Mouse (Mus musculus): ENCODE data around the gene Fgd5. TPM values are rescaled to one million over a fixed set of nuclear protein-coding genes. Genes with fewer than 3 reads are reported as not detected.
"Not testable (repeated sequence)": the region's sequence is repeated elsewhere in the genome, so short reads cannot be mapped to it uniquely, and the experiment has no call there.

Fgd5 gene
- polyA plus RNA-seq (2012; ENCODE audit: insufficient read depth, insufficient read length, missing spikeins) = 3.8 and 8.7 TPM in 2 replicates

DNA sequence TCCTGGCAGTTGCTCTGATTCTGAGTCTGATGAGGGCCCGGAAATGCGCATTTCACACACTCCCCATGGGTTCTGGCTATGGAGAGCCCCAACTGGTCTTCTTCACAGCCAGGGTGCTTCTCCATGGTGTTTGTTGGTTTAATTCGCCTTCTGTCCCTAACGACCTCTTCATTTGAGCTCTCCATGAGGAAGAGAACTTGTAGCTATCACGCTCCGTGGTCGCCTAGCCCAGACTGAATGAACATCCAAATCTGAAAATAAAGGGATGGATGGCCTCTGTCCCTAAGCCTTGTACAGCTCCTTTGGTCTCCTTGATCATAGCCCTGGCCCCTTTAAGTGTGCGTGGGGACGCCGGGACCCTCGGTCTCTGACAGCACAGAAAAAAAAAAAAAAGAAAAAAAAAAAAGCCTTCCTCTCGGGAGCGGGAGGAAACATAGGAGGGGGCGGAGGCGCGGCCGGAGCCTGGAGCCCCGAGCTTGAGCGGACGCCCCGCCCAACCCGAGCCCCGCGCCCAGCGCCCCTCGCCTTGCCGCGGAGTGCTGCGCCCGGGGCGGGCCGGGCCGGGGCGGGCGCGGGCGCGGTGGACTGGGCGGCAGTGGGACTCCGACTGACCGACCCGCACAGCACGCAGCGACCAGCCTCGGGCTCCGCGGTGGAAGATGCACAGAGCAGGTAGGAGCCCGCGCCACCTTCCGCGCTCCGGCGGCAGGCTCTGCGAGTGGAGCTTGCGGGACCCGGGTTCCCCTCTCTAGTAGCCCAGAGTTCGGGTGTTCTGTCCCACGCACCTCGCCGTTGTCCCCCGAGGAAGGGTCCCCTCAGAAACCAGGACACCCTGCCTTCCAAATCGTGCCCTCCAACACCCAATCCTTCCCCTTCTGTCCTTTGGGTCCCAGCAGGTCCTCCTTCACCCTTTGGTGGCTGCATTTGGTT lies at the start of gene Fgd5:
TSS of gene Fgd5 (plus strand) at position 508 of the 930 bp plus-strand sequence.
- peak within 1 kb of the TSS; percentile 71 for H3K4me3 ChIP-seq (ENCODE audit: insufficient read depth, low read depth, low read length)
- peak within 1 kb of the TSS; percentile 97 for H3K27ac ChIP-seq (replicated peaks; ENCODE audit: low read depth, low read length)
- H3K4me1 ChIP-seq (ENCODE audit: control insufficient read depth, insufficient read depth, insufficient read length, low read length) = peaks cover 21% of the 10 kb centered on the region

DNA sequence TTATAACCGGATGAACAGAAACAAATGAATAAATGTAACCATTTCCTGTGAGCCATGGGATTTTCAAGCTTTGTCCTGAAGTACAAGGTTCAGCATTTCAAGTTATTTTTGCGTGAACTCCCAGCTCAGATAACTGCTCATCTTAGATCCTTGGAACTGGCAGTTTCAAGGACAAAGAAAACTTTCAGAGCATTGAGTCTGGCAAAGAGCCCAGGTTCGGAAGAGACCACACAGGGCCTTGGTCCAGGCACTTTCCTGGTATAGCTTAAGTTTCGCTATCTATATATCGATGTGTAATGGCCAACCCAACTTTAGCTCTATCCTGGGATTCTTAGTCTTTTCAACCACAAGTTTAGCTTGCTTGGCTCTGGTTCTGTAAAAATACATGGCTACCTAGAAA lies 47.4 kb upstream of the Fgd5 start:
- Histone ChIP-seq H3K4me1 (ENCODE audit: control insufficient read depth, insufficient read depth, insufficient read length, low read length) (no peaks in the 10 kb centered on the region), H3K4me3 (ENCODE audit: insufficient read depth, low read depth, low read length) (no peak overlapping the region), H3K27ac (replicated peaks; ENCODE audit: low read depth, low read length) (no peak overlapping the region)

DNA sequence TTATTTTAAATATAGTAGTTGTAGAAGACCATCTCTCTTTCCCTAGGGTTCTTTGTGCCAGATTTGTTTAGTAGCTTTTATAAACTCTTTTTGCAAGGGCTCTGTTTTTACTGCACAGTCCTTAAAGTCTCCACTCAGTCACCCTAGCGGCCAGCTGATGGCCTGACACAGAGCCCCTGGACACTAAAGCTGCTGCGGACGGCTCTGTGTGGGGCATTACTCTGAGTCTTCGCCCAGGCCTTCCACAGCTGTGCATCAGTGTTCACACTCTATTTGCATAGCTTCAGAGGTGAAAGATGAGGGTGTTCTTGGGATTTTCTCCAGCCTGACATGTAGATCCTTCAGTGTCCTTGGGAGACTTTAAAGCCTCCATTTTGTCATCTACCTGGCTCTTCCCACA lies 40.2 kb upstream of the Fgd5 start:
- H3K27ac ChIP-seq (replicated peaks; ENCODE audit: low read depth, low read length) = no peak overlapping the region
- H3K4me3 ChIP-seq (ENCODE audit: insufficient read depth, low read depth, low read length) = no peak overlapping the region
- no peaks in the 10 kb centered on the region for H3K4me1 ChIP-seq (ENCODE audit: control insufficient read depth, insufficient read depth, insufficient read length, low read length)

DNA sequence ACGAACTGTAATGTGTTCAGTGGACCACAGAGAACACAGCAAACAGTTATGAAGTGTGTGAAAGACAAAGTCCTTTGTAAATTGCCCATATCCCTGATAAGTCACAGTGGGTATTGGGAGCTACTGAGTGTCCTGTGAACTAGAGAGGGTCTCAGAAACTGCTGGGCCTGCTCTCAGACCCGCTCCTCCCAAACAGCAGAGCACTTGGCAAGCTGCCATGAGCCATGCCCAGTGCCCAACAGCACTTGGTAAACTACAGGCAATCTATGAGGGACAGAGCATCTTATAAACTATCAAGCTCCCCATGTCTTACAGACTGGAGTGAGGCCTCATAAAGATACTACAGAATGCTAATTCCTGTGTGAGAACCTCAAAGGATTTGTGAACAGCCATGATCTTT lies 30.3 kb upstream of the Fgd5 start:
- no peak overlapping the region for H3K4me3 ChIP-seq (ENCODE audit: insufficient read depth, low read depth, low read length)
- H3K4me1 ChIP-seq (ENCODE audit: control insufficient read depth, insufficient read depth, insufficient read length, low read length) = no peaks in the 10 kb centered on the region
- no peak overlapping the region for H3K27ac ChIP-seq (replicated peaks; ENCODE audit: low read depth, low read length)

DNA sequence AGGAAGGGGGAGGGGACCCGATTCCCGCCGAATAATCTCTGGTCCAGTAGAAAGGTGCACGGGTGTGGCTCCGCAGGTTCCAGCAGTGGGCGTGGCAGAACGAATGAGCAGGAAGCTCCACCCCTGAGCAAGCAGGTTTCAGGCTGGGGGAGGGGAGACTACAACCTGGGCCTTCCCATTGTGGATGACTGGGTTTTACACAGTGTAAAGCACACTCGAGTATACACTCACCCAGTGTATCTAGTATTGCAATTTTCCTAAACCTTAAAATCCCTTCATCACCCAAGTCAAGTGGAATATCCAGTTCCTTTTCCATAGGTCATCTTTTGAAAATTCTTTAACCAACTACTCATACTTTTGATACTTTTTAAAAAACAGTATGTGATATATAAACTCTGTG lies 20.7 kb upstream of the Fgd5 start:
- H3K27ac ChIP-seq (replicated peaks; ENCODE audit: low read depth, low read length); H3K4me1 ChIP-seq (ENCODE audit: control insufficient read depth, insufficient read depth, insufficient read length, low read length); H3K4me3 ChIP-seq (ENCODE audit: insufficient read depth, low read depth, low read length): not testable (repeated sequence)

GRCm38 (mm10) chr6:91960028-91960811 lies 18.5 kb upstream of the Fgd5 start:
- H3K4me3 ChIP-seq (ENCODE audit: insufficient read depth, low read depth, low read length) = peak overlapping the region; percentile 52
- peaks cover 8% of the 10 kb centered on the region; the same call in 1 of the 2 replicates for H3K4me1 ChIP-seq (ENCODE audit: control insufficient read depth, insufficient read depth, insufficient read length, low read length)
- H3K27ac ChIP-seq (replicated peaks; ENCODE audit: low read depth, low read length) = peak overlapping the region; percentile 96

DNA sequence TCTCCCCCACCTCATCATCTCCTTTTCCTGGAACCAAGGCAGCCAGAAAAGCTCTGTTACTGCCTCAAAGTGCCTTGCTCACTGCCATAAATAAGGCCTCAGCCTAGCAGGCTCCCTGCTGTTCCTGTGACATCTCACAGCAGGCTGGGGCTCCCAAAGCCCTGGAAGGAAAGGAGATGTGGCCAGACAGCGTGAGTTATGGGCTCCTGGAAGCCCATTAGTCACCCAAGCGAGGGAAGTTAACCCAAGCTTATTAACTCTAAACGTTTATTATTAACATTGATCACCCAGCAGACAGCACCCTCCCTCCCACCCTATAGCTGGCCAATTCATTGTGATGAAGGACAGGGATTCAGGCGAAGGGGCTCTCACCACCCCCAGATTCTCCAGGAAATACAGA lies 15.2 kb upstream of the Fgd5 start:
- Histone ChIP-seq H3K27ac (replicated peaks; ENCODE audit: low read depth, low read length) (no peak overlapping the region), H3K4me3 (ENCODE audit: insufficient read depth, low read depth, low read length) (no peak overlapping the region), H3K4me1 (ENCODE audit: control insufficient read depth, insufficient read depth, insufficient read length, low read length) (peaks cover 18% of the 10 kb centered on the region)

DNA sequence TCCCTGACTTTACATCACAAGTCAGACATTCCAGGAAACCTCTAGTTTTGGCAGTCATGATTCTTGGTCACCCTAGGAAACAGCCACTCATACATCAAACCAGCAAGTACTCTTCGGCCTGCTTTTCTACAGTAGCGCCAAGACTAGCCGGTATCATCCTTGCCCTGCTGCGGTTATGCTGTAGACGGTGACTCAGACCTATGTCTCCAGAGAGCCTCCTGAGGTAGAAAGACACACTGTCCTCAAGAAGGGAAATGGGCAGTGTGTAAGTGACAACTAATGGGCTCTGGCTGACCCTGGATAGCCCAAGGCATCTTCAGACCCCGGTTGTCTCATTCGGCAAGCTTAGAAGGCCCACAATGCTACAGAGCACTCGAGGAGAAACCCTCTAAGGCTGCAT lies 13.6 kb upstream of the Fgd5 start:
- H3K27ac ChIP-seq (replicated peaks; ENCODE audit: low read depth, low read length) = no peak overlapping the region
- peaks cover 13% of the 10 kb centered on the region for H3K4me1 ChIP-seq (ENCODE audit: control insufficient read depth, insufficient read depth, insufficient read length, low read length)
- no peak overlapping the region for H3K4me3 ChIP-seq (ENCODE audit: insufficient read depth, low read depth, low read length)

- H3K27ac ChIP-seq (replicated peaks; ENCODE audit: low read depth, low read length) = no peak overlapping the region
- no peak overlapping the region for H3K4me3 ChIP-seq (ENCODE audit: insufficient read depth, low read depth, low read length)
- peaks cover 13% of the 10 kb centered on the region for H3K4me1 ChIP-seq (ENCODE audit: control insufficient read depth, insufficient read depth, insufficient read length, low read length)
Observed at GRCm38 (mm10) chr6:91966006-91966405, 12.7 kb upstream of the Fgd5 start.

DNA sequence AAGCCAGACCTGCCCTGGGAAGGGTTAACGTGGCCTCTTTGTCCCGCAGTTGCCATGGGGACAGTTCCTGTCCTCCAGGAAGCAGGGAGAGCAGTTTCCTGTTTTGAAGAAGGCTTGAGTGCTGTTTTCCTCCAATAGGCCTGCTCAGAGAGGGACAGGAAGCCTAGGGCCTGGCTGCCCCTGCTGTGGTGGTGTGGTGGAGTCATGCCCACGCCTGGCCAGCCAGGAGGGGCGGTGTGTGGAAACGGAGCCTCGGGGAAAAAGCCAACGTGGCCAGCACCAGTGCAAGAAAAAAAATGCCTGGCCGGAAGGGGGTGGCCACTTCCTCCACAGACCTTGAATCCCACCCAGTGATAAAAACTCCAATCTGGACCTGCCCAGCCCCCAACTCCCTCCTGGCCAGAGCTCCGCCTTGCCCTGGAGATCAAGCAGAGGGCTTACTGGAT lies 6.5 kb upstream of the Fgd5 start:
- peak overlapping the region; percentile 89 for H3K27ac ChIP-seq (replicated peaks; ENCODE audit: low read depth, low read length)
- H3K4me3 ChIP-seq (ENCODE audit: insufficient read depth, low read depth, low read length) = no peak overlapping the region
- peaks cover 22% of the 10 kb centered on the region for H3K4me1 ChIP-seq (ENCODE audit: control insufficient read depth, insufficient read depth, insufficient read length, low read length)

DNA sequence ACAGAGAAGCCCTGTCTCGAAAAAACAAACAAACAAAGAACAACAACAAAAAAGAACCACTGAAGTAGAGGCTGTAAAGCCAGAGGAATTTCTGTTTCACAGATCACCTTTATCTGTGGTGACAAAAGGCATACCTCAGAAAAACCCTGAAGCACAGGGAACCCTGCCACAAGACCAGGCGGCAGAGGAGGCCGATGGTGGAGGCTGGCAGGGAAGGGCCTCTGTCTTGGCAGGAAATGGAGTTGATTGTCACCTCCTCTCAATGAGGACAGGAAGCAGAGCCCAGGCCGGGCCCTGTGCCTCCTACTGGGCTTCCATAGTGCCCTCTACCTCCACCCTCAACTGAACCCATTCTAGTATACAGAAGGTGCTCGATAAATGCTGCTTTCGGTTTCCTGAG lies 4.7 kb upstream of the Fgd5 start:
- H3K27ac ChIP-seq (replicated peaks; ENCODE audit: low read depth, low read length) = peak overlapping the region; percentile 75
- H3K4me1 ChIP-seq (ENCODE audit: control insufficient read depth, insufficient read depth, insufficient read length, low read length) = peaks cover 21% of the 10 kb centered on the region
- H3K4me3 ChIP-seq (ENCODE audit: insufficient read depth, low read depth, low read length) = no peak overlapping the region

DNA sequence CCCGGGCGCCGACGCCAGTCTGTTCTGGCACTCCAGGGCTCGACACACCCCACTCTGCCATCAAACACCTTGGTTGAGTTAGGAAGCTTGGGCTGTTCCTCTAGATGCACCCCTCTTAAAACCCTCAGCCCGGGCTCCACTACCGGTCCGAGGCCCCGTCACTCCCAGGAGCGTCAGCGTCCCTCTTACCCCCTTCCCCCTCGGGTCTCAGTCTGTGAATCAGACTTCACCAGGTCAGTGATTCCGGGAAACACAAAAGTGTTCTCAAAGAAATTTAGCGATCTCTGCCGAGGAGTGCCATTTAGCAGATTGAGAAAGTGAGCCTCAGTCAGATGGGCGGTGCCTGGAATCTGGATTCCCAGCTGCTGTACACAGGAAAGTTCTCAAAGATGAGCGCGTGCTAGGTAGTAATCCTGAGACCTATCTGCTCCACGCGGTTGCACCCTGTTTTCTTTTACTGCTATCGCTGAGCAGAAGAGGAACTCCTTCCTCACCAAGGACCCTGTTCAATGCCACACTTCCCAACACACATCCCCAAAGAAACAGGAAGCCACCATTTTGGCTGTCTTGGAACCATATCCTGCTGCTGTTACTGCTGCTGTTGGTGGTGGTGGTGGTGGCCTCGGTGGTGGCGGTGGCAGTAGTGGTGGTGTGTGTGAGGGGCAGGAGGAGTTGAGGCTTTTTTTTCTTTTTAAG lies 771 bp downstream of the Fgd5 start:
- Histone ChIP-seq H3K27ac (replicated peaks; ENCODE audit: low read depth, low read length) (peak overlapping the region; percentile 91), H3K4me3 (ENCODE audit: insufficient read depth, low read depth, low read length) (peak overlapping the region; percentile 71), H3K4me1 (ENCODE audit: control insufficient read depth, insufficient read depth, insufficient read length, low read length) (peaks cover 16% of the 10 kb centered on the region)

- Histone ChIP-seq H3K4me3 (ENCODE audit: insufficient read depth, low read depth, low read length) (peak overlapping the region; percentile 71), H3K27ac (replicated peaks; ENCODE audit: low read depth, low read length) (peak overlapping the region; percentile 91), H3K4me1 (ENCODE audit: control insufficient read depth, insufficient read depth, insufficient read length, low read length) (peaks cover 14% of the 10 kb centered on the region)
Observed at GRCm38 (mm10) chr6:91980011-91980410, 1.3 kb downstream of the Fgd5 start.

DNA sequence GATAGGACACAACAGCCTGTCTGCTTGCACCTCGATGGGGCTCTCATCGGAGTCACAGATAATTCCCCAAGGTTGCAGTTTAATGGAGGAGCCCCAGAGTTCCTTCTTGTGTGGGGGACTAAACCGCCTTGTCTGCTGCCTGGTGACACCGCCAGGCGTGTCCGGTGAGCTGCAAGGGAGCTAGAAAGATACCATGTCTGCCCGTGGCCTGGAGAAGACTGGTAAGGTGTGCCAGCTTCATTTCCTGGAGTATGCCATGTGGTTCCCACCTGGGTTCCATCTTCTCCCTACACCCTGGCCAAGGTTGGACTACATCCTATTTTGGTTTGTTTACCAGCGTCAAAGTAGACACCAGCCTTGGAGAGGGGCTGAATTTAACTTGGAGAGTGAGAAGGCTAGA lies 11.4 kb downstream of the Fgd5 start:
- H3K4me1 ChIP-seq (ENCODE audit: control insufficient read depth, insufficient read depth, insufficient read length, low read length) = peaks cover 16% of the 10 kb centered on the region

DNA sequence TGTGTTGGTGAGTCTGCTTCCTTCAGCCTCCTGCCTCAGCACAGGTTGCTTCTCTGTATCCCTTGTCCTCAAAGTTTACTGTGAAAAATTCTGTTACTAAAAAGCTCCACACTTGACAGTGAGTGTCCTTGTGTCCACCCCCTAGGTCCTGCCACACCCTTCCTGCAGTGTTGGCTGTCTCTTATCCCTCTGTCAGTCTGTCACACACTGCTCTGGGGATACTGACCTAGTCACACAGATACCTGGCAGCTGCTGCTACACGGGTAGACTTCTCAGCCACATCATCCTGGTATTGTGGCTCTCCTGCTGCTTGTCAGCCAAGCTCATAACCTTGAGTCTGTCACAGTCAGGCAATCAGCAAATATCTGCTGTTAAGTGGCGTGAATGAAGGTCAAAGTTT lies 14.1 kb downstream of the Fgd5 start:
- H3K4me3 ChIP-seq (ENCODE audit: insufficient read depth, low read depth, low read length) = no peak overlapping the region

More for the DNA sequence above, 11.4 kb downstream of the Fgd5 start:
- H3K27ac ChIP-seq (replicated peaks; ENCODE audit: low read depth, low read length) = no peak overlapping the region
- H3K4me3 ChIP-seq (ENCODE audit: insufficient read depth, low read depth, low read length) = no peak overlapping the region

More for the DNA sequence above, 14.1 kb downstream of the Fgd5 start:
- Histone ChIP-seq H3K27ac (replicated peaks; ENCODE audit: low read depth, low read length) (no peak overlapping the region; the same call in 1 of the 2 replicates), H3K4me1 (ENCODE audit: control insufficient read depth, insufficient read depth, insufficient read length, low read length) (peaks cover 16% of the 10 kb centered on the region)

Measured in brown adipose tissue, adult 24 weeks (tissue).